Mouse (Mus musculus): ENCODE data around the gene Vmn2r81. TPM values are rescaled to one million over a fixed set of nuclear protein-coding genes. Genes with fewer than 3 reads are reported as not detected.

The Vmn2r81 gene
- polyA plus RNA-seq, 1 experiment: not detected

DNA sequence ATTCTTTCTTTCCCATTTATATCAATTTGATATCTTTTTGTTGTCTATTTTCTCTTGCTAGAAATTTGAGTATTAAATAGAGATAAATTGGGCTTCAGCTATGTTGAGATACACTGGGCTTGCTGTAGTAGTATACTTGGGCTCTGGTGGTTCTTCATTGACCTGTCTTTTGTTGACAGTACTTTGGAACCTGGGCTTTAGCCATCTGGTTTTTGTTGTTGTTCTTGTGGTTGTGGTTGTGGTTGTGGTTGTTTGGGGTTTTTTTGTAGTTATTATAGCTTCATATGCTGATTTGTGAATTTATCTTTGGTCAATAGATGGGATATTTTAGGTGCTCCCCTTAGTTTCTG lies 75.2 kb downstream of the Vmn2r81 start:
- Histone ChIP-seq H3K4me3 (no peak overlapping the region), H3K79me2 (ENCODE audit: control insufficient read depth, insufficient read depth) (no peaks in the 10 kb centered on the region), H3ac (ENCODE audit: control insufficient read depth, insufficient read length) (no peak overlapping the region), H3K36me3 (ENCODE audit: control insufficient read depth, insufficient read depth) (no peaks in the 10 kb centered on the region), H3K27me3 (ENCODE audit: control insufficient read depth, insufficient read depth, insufficient read length) (no peaks in the 10 kb centered on the region), H3K4me2 (ENCODE audit: low read depth) (no peak overlapping the region)
- TF ChIP-seq REST (IDR thresholded peaks at IDR 0.05; ENCODE audit: insufficient read depth, insufficient read length): no peak
- TF ChIP-seq MAX (IDR thresholded peaks at IDR 0.05; ENCODE audit: low read depth): no peak
- no peak for TF ChIP-seq POLR2AphosphoS2 (IDR thresholded peaks at IDR 0.05; ENCODE audit: insufficient read length, low read depth)
- no peak for TF ChIP-seq MYOD1 (IDR thresholded peaks at IDR 0.05; ENCODE audit: control insufficient read depth in 1 of 3, insufficient read length in 2 of 3, low read depth in 2 of 3)
- no peak for TF ChIP-seq TCF3 (IDR thresholded peaks at IDR 0.05; ENCODE audit: insufficient read length, low read depth)
- TF ChIP-seq USF1 (IDR thresholded peaks at IDR 0.05; ENCODE audit: low read depth): no peak
- TF ChIP-seq CEBPB (IDR thresholded peaks at IDR 0.05; ENCODE audit: insufficient read depth, poor library complexity, severe bottlenecking): no peak

Other genes with a start within 250 kb of the Vmn2r81 start
- not detected for gene Olfr1351, start 235.2 kb upstream of the Vmn2r81 start, polyA plus RNA-seq (2012; fragmentation: generic; extraction: Trizol)
- not detected for gene Olfr57, start 219.0 kb upstream of the Vmn2r81 start, polyA plus RNA-seq (2012; fragmentation: generic; extraction: Trizol)
- 3.0 TPM for gene 2610008E11Rik, start 150.1 kb upstream of the Vmn2r81 start, polyA plus RNA-seq (2012; fragmentation: generic; extraction: Trizol)
- not detected for gene Vmn2r80, start 98.9 kb upstream of the Vmn2r81 start, polyA plus RNA-seq (2012; fragmentation: generic; extraction: Trizol)
- gene Vmn2r82, start 108.8 kb downstream of the Vmn2r81 start, polyA plus RNA-seq (2012; fragmentation: generic; extraction: Trizol): not detected
- not detected for gene Vmn2r83, start 221.0 kb downstream of the Vmn2r81 start, polyA plus RNA-seq (2012; fragmentation: generic; extraction: Trizol)